Mouse (Mus musculus) lung, adult 2 months (tissue): Measurements from ENCODE around the gene Pou6f1.
"Not testable (repeated sequence)": the region's sequence is repeated elsewhere in the genome, so short reads cannot be mapped to it uniquely, and the experiment has no call there.

ENCODE experiments used
- CTCF ChIP-seq: fragments of 200-500 bp; IDR thresholded peaks from 2 replicates; pipeline ENCODE4 v1.5.1; 2011; ENCODE audit warnings: mild to moderate bottlenecking, low read length, control low read depth; ENCODE audit not compliant: insufficient read depth
- POLR2A ChIP-seq: fragments of 200-500 bp; IDR thresholded peaks from 2 replicates; pipeline ENCODE4 v1.6.1; 2011; ENCODE audit warnings: low read depth, mild to moderate bottlenecking, control low read depth, low read length, borderline replicate concordance; ENCODE audit errors: extremely low read depth

DNA sequence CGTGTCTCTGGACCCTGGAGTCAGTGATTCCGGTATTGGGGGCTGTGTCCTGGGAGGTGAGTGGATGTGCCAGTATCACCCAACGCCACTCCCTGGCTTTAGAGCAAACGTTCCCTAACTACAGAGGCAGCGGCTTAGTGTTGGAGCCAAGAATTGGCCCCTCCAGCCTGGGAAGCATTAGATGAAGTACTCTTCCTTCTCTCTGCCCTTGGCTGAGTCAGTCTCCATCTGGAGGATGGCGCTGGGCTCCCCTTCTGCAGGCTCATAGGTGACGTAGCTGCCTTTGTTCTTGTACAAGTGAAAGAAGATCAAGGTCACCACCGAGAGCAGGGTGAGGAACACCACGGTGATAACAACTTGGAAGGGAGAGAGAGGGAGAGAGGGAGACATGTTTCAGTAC is 21.9 kb upstream of the Pou6f1 start:
- not testable (repeated sequence) for TF ChIP-seq CTCF, POLR2A
